Mouse (Mus musculus) limb, embryonic 13.5 days (tissue): ENCODE results near the gene Gcnt7. TPM values are rescaled to one million over a fixed set of nuclear protein-coding genes. Genes with fewer than 3 reads are reported as not detected.
A peak's percentile ranks its signal among the peaks of the same experiment; 100 is the strongest.

Experiments
- ATAC-seq: fragments of 200-750 bp; cut with Nextera tagmentation; 2 replicates; pipeline ENCODE4 v1.8.0; 2017; ENCODE audit warnings: low read depth, moderate number of reproducible peaks, moderate TSS enrichment; ENCODE audit not compliant: low FRiP score
- H3K27ac ChIP-seq: fragments of 300-500 bp; sonication (generic); 2 replicates; pipeline ENCODE4 v1.5.1; 2015; ENCODE audit warnings: inconsistent platforms, mild to moderate bottlenecking, moderate library complexity
- H3K27me3 ChIP-seq: fragments of 300-500 bp; sonication (generic); 2 replicates; pipeline ENCODE4 v1.6.1; 2015; ENCODE audit warnings: mild to moderate bottlenecking, inconsistent platforms
- H3K36me3 ChIP-seq: fragments of 300-500 bp; sonication (generic); 2 replicates; pipeline ENCODE4 v1.6.1; 2015; ENCODE audit warnings: inconsistent platforms, mild to moderate bottlenecking, moderate library complexity
- H3K4me1 ChIP-seq: fragments of 300-500 bp; sonication (generic); 2 replicates; pipeline ENCODE4 v1.6.1; 2015; ENCODE audit warnings: inconsistent platforms
- H3K4me2 ChIP-seq: fragments of 300-500 bp; sonication (generic); replicated peaks from 2 replicates; pipeline ENCODE4 v1.6.1; 2015; ENCODE audit warnings: inconsistent platforms, mild to moderate bottlenecking, moderate library complexity
- H3K4me3 ChIP-seq: fragments of 300-500 bp; sonication (generic); 2 replicates; pipeline ENCODE4 v1.5.1; 2015; ENCODE audit warnings: moderate library complexity, mild to moderate bottlenecking, inconsistent platforms
- H3K9ac ChIP-seq: fragments of 300-500 bp; sonication (generic); 2 replicates; pipeline ENCODE4 v1.6.1; 2015; ENCODE audit warnings: mild to moderate bottlenecking, inconsistent platforms
- H3K9me3 ChIP-seq: fragments of 300-500 bp; sonication (generic); 2 replicates; pipeline ENCODE4 v1.6.1; 2016; ENCODE audit warnings: inconsistent platforms
- WGBS: fragments of 180-500 bp; shearing (Covaris S2); methylation state at CpG from one replicate; pipeline ENCODE4 v1.1.7; 2015; 5-methylcytosine and 5-hydroxymethylcytosine counted together
- polyA plus RNA-seq: library from polyadenylated mRNA; unstranded; fragments of >200 nt; fragmentation: Nextera tagmentation; extraction: Ambion mirVana; gene quantifications from 2 replicates; pipeline ENCODE4 v1.2.1, GENCODE M21; 2015

Gene Gcnt7
- polyA plus RNA-seq, 1 experiment from 2014 or later, result 2.2 TPM

- no peak for ATAC-seq
- no peaks in the 10 kb centered on the region for H3K4me1 ChIP-seq
- H3K4me3 ChIP-seq, result no peak overlapping the region
- no peaks in the 10 kb centered on the region for H3K9me3 ChIP-seq
- H3K4me2 ChIP-seq, result no peak overlapping the region
- H3K36me3 ChIP-seq, result peaks cover 79% of the 10 kb centered on the region
- 92% methylated on average over 4 of the region's 4 CpGs for WGBS
- H3K27ac ChIP-seq, result no peak overlapping the region
- no peak overlapping the region for H3K9ac ChIP-seq
- H3K27me3 ChIP-seq, result no peaks in the 10 kb centered on the region
Observed at GRCm38 (mm10) chr2:172452031-172452430, 6.4 kb downstream of the Gcnt7 start.

- H3K9ac ChIP-seq, result no peak overlapping the region
- 83% methylated on average over 6 of the region's 6 CpGs for WGBS
- no peak overlapping the region for H3K4me3 ChIP-seq
- peaks cover 91% of the 10 kb centered on the region for H3K36me3 ChIP-seq
- no peaks in the 10 kb centered on the region for H3K27me3 ChIP-seq
- no peaks in the 10 kb centered on the region for H3K9me3 ChIP-seq
- H3K4me2 ChIP-seq, result no peak overlapping the region
- H3K27ac ChIP-seq, result no peak overlapping the region
- H3K4me1 ChIP-seq, result no peaks in the 10 kb centered on the region
- ATAC-seq, result 0 out of 2 replicates have a peak, but pooled peaks have one; percentile 36
Observed at GRCm38 (mm10) chr2:172450640-172451039, 7.8 kb downstream of the Gcnt7 start.

GRCm38 (mm10) chr2:172448329-172448728, 10.1 kb downstream of the Gcnt7 start:
- H3K9me3 ChIP-seq, result no peaks in the 10 kb centered on the region
- WGBS, result 91% methylated on average over 4 of the region's 4 CpGs
- no peaks in the 10 kb centered on the region for H3K27me3 ChIP-seq
- no peak overlapping the region for H3K4me3 ChIP-seq
- H3K36me3 ChIP-seq, result peaks cover 87% of the 10 kb centered on the region
- ATAC-seq, result no peak
- H3K4me2 ChIP-seq, result no peak overlapping the region
- no peaks in the 10 kb centered on the region for H3K4me1 ChIP-seq
- H3K9ac ChIP-seq, result no peak overlapping the region
- H3K27ac ChIP-seq, result no peak overlapping the region

- Histone ChIP-seq H3K36me3 (peaks cover 77% of the 10 kb centered on the region), H3K9ac (no peak overlapping the region), H3K27ac (no peak overlapping the region), H3K4me3 (no peak overlapping the region), H3K4me1 (no peaks in the 10 kb centered on the region), H3K4me2 (no peak overlapping the region), H3K27me3 (no peaks in the 10 kb centered on the region), H3K9me3 (no peaks in the 10 kb centered on the region)
- no peak for ATAC-seq
- WGBS, result 91% methylated on average over 6 of the region's 6 CpGs
Observed at GRCm38 (mm10) chr2:172447317-172447716, 11.1 kb downstream of the Gcnt7 start.

GRCm38 (mm10) chr2:172445617-172446016, 12.8 kb downstream of the Gcnt7 start:
- 93% methylated on average over 4 of the region's 4 CpGs for WGBS

GRCm38 (mm10) chr2:172441176-172441575, 17.2 kb downstream of the Gcnt7 start:
- Histone ChIP-seq H3K4me2 (peak overlapping the region; percentile 90), H3K4me3 (peak overlapping the region; percentile 74), H3K4me1 (peaks cover 19% of the 10 kb centered on the region), H3K27me3 (no peaks in the 10 kb centered on the region), H3K27ac (no peak overlapping the region), H3K9ac (peak overlapping the region; percentile 71), H3K36me3 (peaks cover 17% of the 10 kb centered on the region), H3K9me3 (no peaks in the 10 kb centered on the region)
- WGBS, result 31% methylated on average over 6 of the region's 6 CpGs
- ATAC-seq, result no peak

More at GRCm38 (mm10) chr2:172445617-172446016, 12.8 kb downstream of the Gcnt7 start:
- Histone ChIP-seq H3K4me3 (no peak overlapping the region), H3K4me1 (peaks cover 14% of the 10 kb centered on the region), H3K9ac (no peak overlapping the region), H3K27ac (no peak overlapping the region), H3K27me3 (no peaks in the 10 kb centered on the region), H3K4me2 (no peak overlapping the region), H3K9me3 (no peaks in the 10 kb centered on the region), H3K36me3 (peaks cover 62% of the 10 kb centered on the region)
- ATAC-seq, result no peak

GRCm38 (mm10) chr2:172440640-172441005, 17.8 kb downstream of the Gcnt7 start:
- peak; percentile 66 for ATAC-seq
- no peak overlapping the region for H3K27ac ChIP-seq
- no peaks in the 10 kb centered on the region for H3K9me3 ChIP-seq
- under 1% methylated on average over 21 of the region's 21 CpGs for WGBS
- peaks cover 19% of the 10 kb centered on the region for H3K4me1 ChIP-seq
- H3K36me3 ChIP-seq, result peaks cover 12% of the 10 kb centered on the region
- H3K4me2 ChIP-seq, result peak overlapping the region; percentile 90
- H3K9ac ChIP-seq, result peak overlapping the region; percentile 71
- H3K4me3 ChIP-seq, result peak overlapping the region; percentile 74
- no peaks in the 10 kb centered on the region for H3K27me3 ChIP-seq

GRCm38 (mm10) chr2:172439843-172440639, 18.4 kb downstream of the Gcnt7 start, which contains the start of gene Rtf2:
Gene Rtf2, plus strand, starts transcription at chr2:172440556.
- H3K27me3 ChIP-seq, result no peaks in the 10 kb centered on the region
- peak within 1 kb of the TSS; percentile 74 for H3K4me3 ChIP-seq
- H3K4me1 ChIP-seq, result peaks cover 19% of the 10 kb centered on the region
- H3K27ac ChIP-seq, result no peak within 1 kb of the TSS
- no peaks in the 10 kb centered on the region for H3K9me3 ChIP-seq
- peak; percentile 96 for ATAC-seq
- H3K9ac ChIP-seq, result peak within 1 kb of the TSS; percentile 71
- peak within 1 kb of the TSS; percentile 90 for H3K4me2 ChIP-seq
- WGBS, result 2% methylated on average over 35 of the region's 35 CpGs
- peaks cover 6% of the 10 kb centered on the region for H3K36me3 ChIP-seq

GRCm38 (mm10) chr2:172437371-172437952, 20.9 kb downstream of the Gcnt7 start:
- no peaks in the 10 kb centered on the region for H3K36me3 ChIP-seq
- H3K4me1 ChIP-seq, result peaks cover 19% of the 10 kb centered on the region
- no peak overlapping the region for H3K27ac ChIP-seq
- H3K4me3 ChIP-seq, result no peak overlapping the region
- no peak for ATAC-seq
- no peak overlapping the region for H3K4me2 ChIP-seq
- H3K27me3 ChIP-seq, result no peaks in the 10 kb centered on the region
- 67% methylated on average over 16 of the region's 16 CpGs for WGBS
- H3K9me3 ChIP-seq, result no peaks in the 10 kb centered on the region
- H3K9ac ChIP-seq, result no peak overlapping the region

GRCm38 (mm10) chr2:172433746-172434145, 24.6 kb downstream of the Gcnt7 start:
- 46% methylated on average over 5 of the region's 5 CpGs for WGBS
- H3K27ac ChIP-seq, result no peak overlapping the region
- ATAC-seq, result no peak
- no peak overlapping the region for H3K9ac ChIP-seq
- H3K4me1 ChIP-seq, result no peaks in the 10 kb centered on the region
- H3K27me3 ChIP-seq, result no peaks in the 10 kb centered on the region
- H3K4me2 ChIP-seq, result no peak overlapping the region
- H3K36me3 ChIP-seq, result no peaks in the 10 kb centered on the region
- H3K9me3 ChIP-seq, result no peaks in the 10 kb centered on the region
- H3K4me3 ChIP-seq, result no peak overlapping the region

GRCm38 (mm10) chr2:172430609-172431008, 27.8 kb downstream of the Gcnt7 start:
- Histone ChIP-seq H3K36me3 (no peaks in the 10 kb centered on the region), H3K4me3 (no peak overlapping the region), H3K9me3 (no peaks in the 10 kb centered on the region), H3K27ac (no peak overlapping the region), H3K4me1 (no peaks in the 10 kb centered on the region), H3K9ac (no peak overlapping the region), H3K27me3 (0 out of 2 replicates have a peak, but pooled peaks cover 2% of the 10 kb centered on the region), H3K4me2 (no peak overlapping the region)
- ATAC-seq, result no peak
- WGBS, result 73% methylated on average over 1 of the region's 1 CpGs

GRCm38 (mm10) chr2:172418208-172418607, 40.2 kb downstream of the Gcnt7 start:
- no peak for ATAC-seq
- no peaks in the 10 kb centered on the region for H3K36me3 ChIP-seq
- 0 out of 2 replicates have a peak, but pooled peaks cover 5% of the 10 kb centered on the region for H3K4me1 ChIP-seq
- no peak overlapping the region for H3K27ac ChIP-seq
- no peaks in the 10 kb centered on the region for H3K27me3 ChIP-seq
- WGBS, result 87% methylated on average over 5 of the region's 5 CpGs
- no peak overlapping the region for H3K4me3 ChIP-seq
- no peaks in the 10 kb centered on the region for H3K9me3 ChIP-seq
- no peak overlapping the region for H3K9ac ChIP-seq
- H3K4me2 ChIP-seq, result no peak overlapping the region
